Mouse (Mus musculus): ENCODE results near the gene Izumo2. TPM values are rescaled to one million over a fixed set of nuclear protein-coding genes. Genes with fewer than 3 reads are reported as not detected.
A peak's percentile ranks its signal among the peaks of the same experiment; 100 is the strongest.
"Not testable (repeated sequence)": the region's sequence is repeated elsewhere in the genome, so short reads cannot be mapped to it uniquely, and the experiment has no call there.

Izumo2 gene
- polyA plus RNA-seq, 1 experiment: 0.28 TPM

DNA sequence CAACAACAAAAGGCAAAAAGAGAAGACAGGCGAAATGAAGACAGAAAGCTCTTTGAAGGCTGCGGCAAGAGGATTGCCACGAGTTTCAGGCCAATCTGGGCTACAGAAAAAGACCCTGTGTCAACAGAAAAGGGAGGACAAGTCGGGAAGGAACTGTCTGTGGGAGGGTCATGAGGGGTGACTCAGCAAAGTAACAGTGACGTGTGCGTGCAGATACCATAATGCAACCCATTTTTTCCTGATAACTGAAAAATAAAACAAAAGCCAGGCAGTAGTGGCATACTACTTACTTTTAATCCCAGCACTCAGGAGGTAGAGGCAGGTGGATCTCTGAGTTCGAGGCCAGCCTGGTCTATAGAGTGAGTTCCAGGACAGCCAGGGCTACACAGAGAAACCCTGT is 10.6 kb upstream of the Izumo2 start:
- no peak for DNase-seq (ENCODE audit: low read depth)

DNA sequence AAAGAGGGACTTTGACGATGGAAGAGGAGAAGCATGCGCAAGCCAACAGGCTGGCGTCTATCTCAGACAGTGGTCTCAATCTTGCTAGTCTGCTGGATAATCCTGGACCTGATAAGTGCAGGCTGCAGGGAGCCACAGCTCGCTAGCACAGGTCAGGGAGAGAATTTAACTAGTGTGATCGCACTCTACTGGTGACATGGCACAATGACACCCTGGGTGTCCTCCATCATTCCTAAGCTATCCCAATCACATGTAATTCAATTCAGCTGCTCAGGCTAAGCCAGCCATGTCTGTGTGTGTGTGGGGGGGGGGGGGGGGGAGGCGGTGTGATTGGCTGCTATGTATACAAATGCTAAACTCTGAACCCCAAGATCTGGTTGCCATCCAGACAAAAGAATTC is 6.6 kb upstream of the Izumo2 start:
- DNase-seq (ENCODE audit: low read depth): no peak

DNA sequence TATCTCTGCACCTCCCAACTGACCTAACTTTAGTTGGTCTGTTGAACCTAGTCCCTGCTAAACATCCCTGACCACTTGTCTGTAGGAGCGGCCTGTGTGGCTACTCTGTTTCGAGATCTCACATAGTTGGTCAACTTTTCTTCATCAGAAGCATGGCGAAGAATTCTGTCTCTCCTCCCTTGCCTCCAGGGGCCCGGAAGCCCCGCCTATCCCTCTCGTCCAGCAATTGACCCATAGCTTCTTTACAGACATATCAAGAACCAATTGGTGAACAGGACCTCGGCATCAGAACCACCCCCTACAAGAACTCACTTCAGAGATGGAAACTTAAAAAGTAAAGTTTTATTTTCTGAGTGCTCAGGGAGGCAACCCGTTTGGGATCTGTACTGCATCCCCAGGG is 5.6 kb upstream of the Izumo2 start:
- no peak for DNase-seq (ENCODE audit: low read depth)

DNA sequence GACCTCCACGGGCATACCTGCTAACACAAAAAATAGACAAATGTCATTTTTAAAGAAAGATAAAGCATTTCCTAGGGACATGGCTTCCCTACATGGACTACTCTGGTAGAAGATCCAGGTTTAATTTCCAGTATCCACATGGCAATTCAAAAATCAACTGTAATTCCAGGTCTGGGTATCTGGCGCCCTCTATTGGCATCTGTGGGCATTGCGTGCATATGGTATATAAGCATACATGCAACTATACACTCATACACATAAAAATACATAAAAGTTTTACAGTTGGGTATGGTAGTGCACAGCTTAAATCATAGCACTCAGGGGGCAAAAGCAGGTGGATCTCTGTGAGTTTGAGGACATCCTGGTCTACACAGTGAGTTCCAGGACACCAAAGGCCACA is 4.2 kb upstream of the Izumo2 start:
- no peak for DNase-seq (ENCODE audit: low read depth)

DNA sequence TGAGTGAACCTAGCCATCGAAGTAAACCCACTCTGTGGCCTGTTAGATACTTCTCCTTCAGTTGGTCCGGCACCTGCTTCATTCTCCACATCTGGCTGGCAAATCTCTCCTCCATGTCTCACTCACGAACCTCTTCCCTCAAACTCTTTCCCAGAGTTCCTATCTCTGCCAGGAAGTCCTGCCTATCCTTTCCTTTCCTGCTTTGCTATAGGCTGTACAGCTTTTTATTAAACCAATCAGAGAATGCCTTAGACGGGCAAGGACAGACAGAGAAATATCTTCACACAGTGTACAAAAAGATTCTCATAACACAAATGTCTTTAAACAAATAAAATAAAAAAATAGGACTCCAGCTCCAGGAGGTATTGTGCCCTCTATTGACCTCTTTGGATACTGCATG is 3.5 kb upstream of the Izumo2 start:
- no peak for DNase-seq (ENCODE audit: low read depth)

DNA sequence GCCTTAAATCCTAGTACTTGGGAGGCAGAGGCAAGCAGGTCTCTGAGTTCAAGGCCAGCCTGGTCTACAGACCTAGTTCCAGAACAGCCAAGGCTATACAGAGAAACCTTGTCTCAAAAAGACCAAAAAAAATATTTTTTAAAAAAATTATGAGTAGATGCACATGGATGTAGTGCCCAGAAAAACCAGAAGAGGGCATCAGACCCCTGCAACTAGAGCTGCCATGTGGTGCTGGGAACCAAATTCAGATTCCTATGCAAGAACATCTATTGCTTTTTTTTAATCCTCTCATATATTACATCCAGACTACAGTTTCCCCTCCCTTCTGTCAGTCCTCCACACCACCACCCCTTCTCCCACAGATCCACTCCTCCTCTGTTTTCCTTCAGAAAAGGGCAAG is 2.2 kb upstream of the Izumo2 start:
- DNase-seq (ENCODE audit: low read depth): no peak

DNA sequence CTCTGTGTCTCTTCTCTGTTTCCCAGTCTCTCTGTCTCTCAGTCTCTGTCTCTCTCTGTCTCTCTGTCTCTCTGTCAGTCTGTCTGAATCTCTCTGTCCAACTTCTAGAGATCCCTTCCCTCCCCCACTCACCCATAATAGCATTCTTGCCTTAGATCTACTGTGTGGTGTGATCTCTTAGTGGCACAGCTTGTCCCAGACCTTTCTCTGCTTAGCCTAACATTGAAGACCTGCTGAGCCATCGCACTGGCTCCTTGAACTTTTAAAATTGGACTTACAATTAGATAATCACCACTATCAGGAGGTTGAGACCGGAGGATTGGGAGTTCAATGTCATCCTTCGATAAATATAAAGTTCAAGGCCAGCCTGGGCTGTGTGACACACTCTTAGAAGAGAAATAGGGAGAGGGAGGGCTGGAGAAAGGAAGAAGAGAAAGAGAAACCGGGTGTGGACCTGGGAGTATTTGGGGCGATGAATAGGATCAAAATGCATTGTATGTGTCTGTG is 1.3 kb upstream of the Izumo2 start:
- DNase-seq (ENCODE audit: low read depth): no peak

DNA sequence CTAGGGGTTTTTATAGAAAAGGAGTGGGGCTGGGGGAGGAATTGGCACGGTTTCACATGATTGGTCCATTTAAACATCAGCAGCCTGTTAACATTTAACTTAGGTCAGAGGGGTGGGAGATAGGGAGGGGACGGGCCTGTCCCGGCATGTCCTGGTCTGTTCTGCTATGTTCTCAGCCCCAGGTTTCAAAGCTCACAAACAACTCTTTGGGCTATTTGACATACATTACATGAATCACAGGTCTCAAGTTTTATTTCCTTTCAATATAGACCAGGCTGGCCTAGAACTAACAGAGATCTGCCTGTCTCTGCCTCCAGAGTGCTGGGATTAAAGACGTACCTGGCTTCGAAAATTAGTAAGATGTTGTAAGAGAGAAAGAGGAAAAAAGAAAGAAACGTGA is 449 bp upstream of the Izumo2 start:
- DNase-seq (ENCODE audit: low read depth): not testable (repeated sequence)

DNA sequence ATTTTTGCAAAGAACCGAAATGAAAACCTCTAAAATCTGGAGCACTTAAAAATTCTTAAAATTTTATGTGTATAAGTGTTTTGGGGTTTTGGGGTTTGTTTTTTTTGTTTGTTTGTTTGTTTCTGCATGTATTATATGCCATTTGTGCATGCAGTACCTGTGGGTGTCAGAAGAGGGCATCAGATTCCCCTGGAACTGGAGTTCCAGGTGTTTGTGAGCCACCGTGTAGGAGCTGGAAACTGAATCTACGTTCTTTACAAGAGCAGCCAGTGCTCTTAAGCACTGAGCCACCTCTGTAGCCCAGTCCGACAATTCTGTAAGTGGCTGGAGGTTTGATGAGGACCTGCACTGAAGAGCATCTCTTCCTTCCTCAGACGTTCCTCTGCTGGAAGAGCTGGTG is 1.3 kb downstream of the Izumo2 start:
- no peak for DNase-seq (ENCODE audit: low read depth)

DNA sequence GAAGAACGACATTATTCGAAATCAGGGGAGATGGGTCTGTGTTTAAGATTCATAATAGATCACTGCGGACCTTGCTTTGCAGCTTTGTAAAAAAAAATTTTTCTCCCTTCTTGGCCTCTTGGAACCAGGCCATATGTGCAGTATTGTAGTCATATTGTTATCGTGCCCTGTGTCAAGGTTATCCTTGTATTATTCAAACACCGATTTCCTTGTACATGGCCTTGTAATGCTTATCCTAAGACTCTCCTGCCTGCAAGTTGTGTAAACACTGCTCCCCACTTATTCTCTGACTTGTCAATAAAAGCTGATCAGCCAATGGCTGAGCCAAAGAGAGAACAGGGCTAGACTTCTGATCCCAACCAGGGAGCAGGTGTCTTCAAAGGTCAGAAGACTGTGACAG is 13.5 kb downstream of the Izumo2 start:
- DNase-seq (ENCODE audit: low read depth): no peak

DNA sequence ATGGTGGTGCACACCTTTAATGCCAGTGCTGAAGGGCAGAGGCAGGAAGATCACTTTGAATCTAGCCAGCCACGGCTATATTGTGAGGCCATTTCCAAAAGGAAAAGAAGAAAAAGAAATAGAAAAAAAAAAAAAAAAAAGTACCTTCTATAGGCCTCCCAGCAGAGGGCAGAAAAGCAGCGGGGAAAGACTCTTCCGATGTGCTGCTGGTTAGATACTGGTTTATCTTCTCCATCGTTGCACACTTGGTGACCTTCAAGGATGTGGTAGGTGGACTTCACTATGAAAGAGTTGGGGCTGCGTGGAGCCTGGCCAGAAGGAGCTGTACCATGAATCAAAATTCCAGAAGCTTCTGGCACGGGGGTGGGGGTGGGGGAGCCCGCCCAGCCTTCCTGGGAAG is 15.8 kb downstream of the Izumo2 start:
- DNase-seq (ENCODE audit: low read depth): no peak

DNA sequence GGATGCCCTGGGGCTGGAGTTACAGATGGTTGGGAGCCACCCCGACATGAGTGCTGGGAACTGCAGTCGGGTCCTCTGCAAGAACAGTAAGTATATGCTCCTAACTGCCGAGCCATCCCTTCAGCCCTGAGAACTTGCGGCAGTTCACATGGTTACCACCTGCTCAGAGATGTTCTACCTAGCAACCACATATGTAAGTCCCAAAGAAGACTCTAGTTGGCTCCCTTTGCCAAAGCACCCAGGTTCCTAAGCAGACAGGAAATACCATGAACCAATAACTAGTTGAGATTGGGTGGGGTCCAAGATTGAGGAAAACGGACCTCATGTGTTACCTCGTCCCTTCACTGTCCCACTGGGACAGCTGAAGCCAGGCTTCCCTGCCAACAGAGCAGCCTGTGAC is 17.8 kb downstream of the Izumo2 start:
- DNase-seq (ENCODE audit: low read depth): no peak

DNA sequence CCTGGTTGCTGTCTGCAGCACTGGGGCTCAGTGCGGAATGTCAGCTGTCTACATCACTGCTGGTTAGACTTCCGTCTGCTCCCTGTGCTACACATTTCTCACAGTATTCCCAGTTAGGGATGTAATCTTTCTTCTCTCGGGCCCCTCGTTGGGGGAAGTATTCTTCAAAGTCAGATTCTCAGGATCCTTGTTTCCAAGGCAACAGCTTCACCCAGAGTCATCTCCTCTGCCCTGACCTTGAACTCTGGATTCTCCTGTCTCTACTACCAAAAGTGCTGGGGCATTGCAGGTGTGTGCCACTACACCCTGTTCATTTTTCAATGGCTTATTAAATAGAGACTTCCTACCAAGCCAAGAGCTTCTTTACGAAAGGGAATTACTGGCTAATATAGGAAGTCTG is 18.6 kb downstream of the Izumo2 start:
- no peak for DNase-seq (ENCODE audit: low read depth)

DNA sequence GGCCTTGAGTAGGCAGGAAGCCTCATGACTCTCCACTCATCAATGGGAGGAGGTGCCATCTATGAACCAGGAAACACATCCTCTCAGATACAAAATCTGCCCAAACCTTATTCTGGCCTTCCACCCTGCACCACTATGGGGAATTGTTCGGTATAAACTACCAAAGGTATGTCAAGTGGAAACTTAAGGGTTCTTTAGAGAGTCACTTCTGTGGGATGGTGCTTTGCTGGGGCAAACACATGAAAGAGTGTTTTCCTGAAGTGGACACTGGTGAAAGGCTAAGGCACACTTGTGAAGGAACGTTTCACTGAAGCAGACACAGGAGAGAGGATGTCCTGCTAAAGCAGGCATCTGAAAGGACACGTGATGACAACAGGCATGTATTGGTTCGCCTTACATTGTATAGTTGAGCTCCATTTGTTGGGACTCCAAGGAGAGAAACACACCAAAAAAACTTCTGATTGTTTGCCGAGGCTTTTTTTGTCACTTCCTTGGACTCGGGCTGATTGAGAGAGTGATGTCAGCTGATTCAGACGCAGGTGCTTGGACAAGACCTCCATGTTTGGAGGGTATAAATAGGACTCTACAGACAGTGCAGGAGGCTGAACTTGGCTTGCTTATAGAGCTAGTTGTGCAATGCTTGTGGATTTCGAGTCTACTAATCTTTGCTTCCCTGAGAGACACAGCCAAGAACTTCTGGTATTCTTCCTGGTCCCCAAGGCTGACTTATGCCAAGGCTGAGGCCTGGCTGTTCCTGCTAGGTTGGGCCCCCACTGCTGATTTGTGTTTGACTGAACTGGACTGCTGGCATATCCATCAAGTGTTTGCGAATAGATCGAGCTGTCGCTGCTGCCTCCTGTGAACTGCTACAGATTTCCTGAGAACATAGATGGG is 19.8 kb downstream of the Izumo2 start:
- no peak for DNase-seq (ENCODE audit: low read depth)

DNA sequence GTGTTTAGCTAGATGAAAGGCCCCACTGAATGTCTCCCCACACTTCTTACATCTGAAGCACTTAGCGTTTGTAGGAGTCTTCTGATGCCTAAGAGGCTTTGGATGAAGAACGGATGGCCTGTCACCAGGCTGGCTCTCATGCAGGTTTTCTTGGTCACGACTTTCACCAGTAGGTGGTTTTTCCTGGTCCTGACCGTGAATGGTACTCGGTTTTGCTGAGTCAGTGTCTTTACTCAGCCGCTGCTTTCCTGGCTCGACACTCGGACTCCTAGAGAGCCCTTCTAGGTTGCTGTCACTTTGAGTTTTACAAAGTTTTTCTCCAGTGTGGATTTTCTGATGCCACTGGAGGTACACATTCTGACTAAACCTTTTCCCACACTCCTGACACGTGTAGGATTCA is 25.2 kb downstream of the Izumo2 start:
- DNase-seq (ENCODE audit: low read depth): no peak

DNA sequence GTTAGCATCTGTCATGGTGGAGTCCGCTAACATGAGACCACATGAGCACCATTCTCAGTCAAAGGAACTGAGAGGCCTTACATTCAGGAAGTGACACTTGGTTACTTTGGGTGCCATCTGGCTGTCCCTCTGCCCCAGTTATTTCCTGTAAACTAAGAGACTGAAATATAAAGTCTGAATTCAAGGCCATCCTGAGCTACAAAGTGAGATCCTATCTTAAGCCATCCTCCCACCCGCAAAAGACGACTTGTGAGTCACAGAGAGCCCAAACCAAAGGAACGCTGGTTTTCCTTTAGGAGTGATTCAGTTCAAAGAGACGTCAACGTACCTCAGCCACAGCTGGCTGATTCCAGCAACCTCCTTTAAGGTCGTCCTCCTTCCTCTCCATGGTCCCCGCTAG is 32.8 kb downstream of the Izumo2 start:
- DNase-seq (ENCODE audit: low read depth): no peak

DNA sequence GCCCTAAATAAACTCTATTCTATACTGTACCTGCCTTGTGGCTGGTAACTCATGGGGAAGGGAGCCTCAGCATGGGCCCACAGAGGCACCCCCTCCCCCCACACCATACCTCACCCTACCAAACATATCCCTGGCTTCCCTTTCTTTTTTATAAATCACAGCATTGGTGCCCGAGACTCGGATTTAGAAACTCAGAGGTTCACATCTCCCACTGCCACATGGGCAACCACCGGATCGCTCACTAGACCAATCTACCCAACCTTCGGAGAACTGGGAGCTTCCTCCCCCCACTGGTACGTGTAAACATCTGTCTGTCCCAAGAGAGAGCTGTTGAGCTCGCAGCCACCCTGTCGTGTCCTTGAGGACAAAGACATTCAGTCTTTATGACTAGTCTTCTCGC is 35.7 kb downstream of the Izumo2 start:
- DNase-seq (ENCODE audit: low read depth): no peak

DNA sequence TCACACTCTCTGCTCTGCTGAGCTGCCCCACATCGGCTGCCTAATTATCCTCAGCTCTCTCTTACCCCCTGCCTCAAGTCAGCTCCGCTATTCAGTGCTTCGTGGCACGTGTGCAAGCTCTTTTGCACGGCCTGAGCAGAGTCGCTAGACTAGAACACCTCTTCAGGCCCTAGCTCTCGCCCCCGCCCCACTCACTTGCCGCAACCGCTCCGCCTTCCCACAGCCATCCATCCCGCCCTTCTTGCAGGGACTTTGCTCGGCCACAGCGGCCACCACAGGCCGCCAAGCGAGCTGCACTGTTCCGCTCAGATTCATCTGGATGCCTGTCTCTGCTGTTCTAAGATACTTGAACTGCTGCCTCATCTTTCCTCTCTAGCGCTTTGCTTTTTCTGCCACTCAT is 36.5 kb downstream of the Izumo2 start:
- DNase-seq (ENCODE audit: low read depth): no peak

DNA sequence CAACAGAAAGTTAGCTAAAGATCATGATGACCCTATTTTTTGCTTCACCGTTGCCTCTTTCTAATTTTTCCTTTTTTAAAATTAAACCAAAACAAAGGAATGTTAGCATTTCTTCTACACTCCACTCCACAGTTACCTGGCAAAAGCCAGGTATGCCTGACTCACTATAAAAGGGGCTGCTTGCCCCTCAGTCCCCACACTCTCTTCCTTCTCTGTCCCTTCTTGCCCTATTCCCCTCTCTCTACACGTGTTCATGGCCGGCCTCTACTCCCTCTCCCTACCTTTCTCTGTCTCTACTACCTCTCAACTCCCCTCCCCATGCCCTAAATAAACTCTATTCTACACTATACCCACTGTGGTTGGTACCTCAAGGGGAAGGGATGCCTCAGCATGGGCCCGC is 38.6 kb downstream of the Izumo2 start:
- DNase-seq (ENCODE audit: low read depth): no peak

DNA sequence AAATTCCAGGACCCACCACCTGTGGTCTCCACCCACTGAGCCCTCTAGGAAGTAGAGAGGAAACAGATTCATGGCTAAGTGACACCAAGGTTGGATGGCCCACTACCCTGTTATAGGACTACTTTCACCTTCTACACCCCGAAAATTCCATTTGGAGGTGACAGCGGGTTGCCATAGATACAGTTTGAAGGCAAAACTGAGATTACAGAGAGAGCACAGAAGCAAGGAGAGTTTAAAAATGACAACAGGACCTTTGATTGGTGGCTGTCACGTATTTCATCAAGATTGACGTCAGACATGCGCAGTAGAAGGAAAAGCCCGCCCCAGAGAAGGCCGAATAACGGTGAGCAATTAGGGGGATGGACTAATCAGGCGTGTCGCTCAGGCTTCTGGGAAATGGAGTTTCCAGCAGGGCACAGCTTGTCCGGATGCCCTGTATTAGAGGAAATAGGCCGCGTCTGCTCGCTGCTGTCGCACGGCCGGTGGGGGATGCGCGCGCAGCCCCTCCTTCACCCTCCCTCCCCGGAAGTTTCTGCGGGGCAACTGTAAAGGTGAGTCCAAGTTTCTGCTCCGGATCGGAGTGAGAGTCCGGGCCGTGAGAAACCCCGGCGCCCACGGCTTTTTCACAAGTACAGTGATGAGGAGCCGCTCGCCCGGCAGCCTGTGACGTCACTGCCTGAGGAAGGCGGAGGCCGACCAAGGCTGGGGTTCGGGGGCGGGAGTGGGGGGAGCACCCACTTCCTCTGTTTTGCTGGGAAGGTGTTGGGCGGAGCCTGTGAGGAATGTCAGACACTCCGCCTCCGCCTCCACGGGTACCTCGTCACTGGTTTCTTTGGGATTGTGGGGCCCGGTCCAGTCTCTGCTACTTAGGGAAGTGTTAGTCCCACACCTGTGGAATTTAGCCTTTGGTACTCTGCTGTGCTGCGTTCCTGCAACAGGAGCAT is 39.8 kb downstream of the Izumo2 start, which contains the start of gene Vrk3:
Gene Vrk3 (plus strand): TSS at position 313 of the 944 bp plus-strand sequence.
- DNase-seq (ENCODE audit: low read depth): peak; percentile 79

DNA sequence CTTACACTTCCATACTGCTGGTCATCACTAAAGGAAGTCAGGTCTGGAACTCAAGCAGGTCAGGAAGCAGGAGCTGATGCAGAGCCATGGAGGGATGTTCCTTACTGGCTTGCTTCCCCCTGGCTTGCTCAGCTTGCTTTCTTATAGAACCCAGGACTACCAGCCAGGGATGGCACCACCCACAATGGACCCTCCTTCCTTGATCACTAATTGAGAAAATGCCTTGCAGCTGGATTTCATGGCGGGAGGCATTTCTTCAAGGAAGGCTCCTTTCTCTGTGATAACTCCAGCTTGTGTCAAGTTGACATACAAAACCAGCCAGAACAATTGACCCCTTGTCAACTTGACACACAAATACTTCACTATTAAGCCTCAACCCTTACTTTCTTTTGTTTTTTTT is 42.4 kb downstream of the Izumo2 start, which contains the start of gene Zfp473:
Gene Zfp473 (minus strand): TSS at position 101 of the 400 bp plus-strand sequence.
- not testable (repeated sequence) for DNase-seq (ENCODE audit: low read depth)

DNA sequence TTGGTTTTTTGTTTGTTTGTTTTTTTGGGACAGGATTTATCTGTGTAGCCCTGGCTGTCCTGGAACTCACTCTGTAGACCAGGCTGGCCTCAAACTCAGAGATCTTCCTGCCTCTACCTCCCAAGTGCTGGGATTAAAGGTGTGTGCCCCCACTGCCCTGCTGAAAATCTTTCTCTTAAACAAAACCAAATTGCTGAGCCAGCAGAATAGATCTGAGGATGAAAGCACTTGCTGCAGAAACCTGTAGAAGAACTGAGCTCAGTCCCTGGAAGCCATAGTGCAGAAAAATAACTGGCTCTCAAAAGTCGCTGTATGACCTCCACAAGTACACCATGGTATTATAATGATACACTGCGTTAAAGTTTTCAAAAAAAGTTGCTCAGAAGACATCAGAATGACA is 48.6 kb downstream of the Izumo2 start:
- no peak for DNase-seq (ENCODE audit: low read depth)
